Mouse (Mus musculus) lung, postnatal 25 days (tissue): Measurements from ENCODE around the gene Csmd2.

Source experiments
- DNase-seq: peaks from one replicate; pipeline ENCODE4 v3.0.0; 2022; ENCODE audit warnings: low spot score

Csmd2 gene

DNA sequence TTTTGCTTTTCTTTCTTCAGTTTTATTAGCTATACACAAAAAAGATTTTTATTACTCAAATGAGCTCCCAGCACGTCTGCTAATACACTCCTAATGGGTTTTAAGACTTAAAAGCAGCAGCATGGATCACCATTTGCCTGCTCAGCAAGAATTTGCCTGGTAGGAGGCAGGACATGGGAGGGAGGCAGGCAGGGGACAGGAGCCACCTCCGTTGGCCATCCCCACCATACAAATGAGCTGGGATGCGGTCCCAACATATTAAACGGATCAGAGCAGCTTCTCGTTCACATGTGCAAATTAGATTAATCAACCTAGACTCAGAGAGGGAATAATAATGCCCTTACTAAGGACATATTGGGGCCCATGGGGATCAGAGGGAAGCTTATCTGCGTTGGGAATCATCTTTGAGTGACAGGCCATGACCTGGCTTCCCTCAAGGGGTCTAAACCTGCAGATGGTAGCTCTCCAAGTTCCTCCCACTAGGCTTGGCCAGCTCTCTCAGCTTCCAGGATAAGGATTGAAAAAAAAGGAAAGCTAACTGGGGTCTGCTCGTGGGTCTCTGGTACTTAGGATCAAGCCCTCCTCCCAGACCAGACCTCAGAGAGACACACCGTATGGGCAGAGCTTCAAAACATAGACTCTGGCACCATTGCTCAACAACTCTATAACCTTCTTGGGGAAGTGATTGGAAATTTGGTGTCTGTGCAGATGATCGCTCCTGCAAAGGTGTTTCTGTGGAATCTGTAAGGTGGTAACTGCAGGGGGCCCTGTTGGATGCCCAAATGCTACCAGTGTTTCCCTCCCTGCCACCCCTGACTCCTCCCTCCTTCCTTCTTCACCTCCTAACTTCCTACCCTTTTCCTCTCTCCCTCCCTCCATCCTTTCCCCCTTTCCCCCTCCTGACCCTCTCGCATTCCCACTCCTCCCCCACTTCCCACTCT is 153.8 kb downstream of the Csmd2 start:
- DNase-seq: no peak

DNA sequence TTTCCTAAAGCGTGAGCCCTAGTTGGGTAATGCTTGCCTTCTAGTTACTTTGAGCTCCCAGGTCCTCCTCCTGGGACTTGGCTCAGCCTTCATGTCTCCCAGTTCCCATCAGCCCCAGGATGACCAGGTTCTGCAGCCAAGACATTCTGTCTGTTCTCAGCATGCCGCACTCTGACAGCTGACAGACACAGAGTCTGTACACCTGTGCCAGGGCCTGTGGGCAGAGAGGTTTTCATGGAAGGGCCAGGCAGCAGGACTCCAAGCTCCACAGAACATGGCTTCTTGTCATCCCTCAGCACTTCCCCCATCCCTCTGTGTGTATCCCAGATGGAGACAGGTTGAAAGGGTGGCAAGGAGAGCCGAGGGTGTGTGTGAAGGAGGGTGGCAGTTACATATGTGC is 154.6 kb downstream of the Csmd2 start:
- no peak for DNase-seq

DNA sequence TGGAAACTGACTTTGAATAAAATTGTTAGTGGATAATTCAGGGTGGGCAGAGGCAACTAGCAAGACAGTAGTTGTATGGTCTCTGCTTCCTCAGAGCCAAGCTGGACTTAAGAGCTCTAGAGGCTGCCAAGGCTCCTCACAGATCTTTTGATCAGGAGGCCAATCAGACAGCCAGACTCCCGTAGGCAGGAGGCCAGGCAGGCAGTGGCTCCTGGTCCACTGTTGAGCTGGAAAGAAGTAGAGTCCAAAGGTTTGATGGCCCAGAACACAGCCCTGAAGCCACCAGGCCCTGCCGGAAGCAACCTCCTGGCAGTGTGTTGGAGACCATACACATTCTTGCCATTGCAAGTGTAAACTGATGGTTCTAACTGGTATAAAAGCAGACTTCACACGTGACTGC is 155.5 kb downstream of the Csmd2 start:
- DNase-seq: no peak

DNA sequence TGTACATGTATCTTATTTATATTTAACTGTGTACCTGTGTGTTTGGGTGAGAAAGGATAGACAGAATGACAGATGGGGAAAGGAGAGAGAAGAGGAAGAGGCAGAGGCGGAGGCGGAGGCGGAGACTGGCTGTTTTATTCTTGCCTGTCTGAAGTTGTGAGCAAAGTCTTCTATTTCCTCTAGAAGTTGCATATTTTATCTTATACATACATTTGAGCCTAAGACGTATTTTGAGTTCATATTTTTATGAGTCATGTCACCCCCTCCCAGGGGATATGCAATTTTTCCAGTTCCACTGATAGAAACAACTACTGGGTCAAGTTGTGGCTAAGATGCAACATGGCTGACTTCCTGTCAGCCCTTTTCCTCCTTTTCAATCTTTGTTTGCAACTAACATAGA is 161.9 kb downstream of the Csmd2 start:
- no peak for DNase-seq

DNA sequence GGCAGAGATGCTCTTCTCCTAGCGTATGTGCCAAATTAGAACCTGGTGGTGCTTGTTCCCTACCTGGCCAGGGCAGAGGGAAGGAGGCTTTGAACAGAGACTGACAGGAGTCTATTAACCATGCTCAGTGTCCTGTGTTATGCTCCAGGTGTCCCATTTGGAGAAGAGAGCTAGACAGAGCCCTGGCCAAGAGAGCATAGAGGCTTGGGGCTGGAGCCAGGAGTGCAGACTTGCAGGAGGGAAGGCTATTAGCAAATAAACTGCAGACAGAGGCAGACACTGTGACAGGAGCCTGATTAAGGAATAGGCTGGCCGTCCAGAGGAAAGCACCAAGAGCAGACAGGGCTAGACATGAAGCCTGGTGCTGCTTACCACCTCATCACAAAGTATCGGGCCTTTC is 164.4 kb downstream of the Csmd2 start:
- no peak for DNase-seq

DNA sequence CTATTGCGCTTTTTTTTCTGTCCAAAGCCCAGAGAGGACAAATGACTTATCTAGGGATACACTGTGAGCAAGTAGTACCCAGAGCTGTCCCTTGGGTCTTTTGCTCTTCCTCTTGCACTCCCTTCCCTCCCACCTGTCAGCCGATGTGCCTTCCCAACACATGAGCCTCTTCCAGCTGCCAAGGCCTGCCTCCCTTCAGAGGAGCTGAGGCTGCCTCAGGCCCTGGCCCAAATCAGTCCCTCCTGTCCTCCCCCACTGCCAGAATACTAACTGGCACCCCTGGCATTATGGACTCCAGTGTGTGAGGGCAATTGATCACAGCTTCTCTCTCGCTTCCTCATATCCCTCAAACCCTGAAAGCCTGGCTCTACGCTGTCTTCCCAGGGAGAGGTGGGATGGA is 165.5 kb downstream of the Csmd2 start:
- no peak for DNase-seq

DNA sequence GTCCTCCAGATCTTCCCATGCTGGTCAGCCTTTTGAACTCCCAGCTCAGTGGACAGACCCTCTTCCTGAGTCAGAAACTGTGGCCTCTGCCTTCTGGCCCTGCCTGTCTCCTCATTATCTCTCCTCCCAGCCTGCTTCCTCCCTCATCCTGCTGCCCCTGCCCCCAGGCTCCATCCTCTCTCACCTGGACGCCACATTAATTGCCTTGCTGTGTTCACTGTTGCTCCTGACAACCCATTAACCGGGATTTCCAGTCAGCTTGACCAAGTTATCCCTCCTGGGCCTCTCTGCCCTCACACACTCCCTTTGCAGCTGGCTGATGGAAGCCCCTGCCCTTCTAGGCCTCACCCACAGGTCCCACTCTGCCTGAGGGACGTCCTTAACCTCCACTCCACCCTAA is 167.6 kb downstream of the Csmd2 start:
- no peak for DNase-seq

DNA sequence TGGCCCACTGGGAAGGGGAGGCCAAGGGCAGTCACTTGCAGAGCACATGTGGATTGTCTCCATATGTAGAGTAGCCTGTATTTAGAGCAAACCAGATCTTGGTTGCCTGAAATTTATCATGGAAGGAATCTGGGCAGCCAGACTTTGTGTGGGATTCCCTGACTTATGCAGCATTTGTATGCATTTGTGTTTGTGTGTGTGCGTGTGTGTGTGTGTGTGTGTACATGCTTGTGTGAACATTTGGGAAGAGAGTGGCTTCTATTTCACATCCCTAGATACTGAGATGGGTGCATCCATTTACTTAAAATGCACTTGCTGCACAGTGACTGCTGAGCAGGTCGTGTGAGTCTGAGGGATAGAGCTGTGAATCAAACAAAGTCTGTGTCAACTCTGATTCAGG is 173.0 kb downstream of the Csmd2 start:
- DNase-seq: no peak

DNA sequence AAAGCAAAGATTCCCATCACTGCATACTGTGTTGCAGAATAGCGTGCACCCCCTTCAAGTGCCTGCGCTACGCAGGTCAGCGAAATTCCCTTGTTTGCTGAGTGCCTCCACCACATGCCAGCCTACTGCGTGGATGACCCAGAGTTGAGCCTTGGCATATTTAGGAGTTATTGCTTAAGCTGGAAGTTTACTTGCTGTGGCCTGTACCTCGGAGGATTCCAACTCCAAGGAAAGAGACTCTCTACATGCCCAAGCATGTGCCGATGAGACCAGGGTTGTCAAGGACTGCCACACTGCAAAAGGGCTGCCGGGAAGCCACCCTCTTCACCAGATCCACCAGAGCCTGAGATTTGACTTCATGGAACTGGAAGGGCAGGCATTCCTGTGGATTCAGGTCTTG is 182.5 kb downstream of the Csmd2 start:
- DNase-seq: no peak

DNA sequence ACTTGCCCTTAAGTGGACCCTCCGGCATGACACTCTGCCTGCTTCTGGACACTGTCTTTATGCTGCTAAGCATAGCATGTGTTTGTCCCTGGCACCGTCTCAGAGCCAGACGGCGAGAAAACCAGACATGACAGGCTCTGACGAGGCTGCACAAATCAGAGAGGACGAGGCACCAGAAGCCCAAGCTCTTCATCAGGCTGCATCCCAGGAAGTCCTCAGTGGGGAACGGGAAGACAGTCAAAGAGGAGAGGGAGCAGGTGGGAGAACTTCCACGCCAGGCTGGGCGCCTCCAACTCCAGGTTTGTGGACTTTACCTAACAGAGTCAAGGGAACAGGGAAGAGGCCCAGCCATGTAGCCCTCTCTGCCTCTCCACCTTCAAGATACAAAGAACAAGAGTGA is 183.6 kb downstream of the Csmd2 start:
- no peak for DNase-seq

DNA sequence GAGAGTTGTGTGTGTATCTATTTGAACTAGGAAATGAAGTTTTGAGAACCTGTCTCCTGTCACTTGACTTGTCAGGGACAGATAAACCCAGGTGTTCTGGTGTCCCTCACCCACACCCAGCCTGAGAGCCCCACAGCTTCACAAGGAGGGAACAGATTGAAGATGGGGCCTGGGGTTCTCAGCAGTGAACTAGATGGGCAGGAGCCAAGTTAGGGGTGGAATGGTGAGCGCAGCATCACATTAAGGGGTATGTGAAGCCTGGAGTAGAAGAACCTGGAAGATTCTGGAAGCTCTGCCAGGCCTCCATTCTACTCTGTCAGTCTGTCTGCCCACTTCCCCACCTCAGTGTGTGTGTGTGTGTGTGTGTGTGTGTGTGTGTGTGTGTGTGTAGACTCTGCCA is 184.0 kb downstream of the Csmd2 start:
- DNase-seq: no peak

DNA sequence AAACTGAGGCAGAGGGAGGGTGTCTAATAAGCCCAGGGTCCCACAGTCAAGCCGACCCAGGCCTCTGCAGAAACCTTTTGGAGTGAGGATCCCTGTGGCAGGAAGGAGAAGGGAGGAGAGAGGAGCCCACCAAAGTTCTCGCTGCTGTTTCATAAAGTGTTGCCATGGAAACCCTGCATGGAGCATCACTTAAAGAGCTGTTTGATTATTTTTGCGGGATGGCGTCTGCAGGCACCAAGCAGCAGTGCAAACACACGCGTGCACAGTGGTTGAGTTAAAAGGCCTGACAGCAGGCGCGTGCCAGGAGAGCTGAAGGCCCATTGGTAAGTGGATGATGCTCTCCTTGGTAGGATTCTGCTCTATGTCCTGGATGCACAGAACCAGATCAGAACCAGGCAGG is 191.3 kb downstream of the Csmd2 start:
- DNase-seq: no peak

DNA sequence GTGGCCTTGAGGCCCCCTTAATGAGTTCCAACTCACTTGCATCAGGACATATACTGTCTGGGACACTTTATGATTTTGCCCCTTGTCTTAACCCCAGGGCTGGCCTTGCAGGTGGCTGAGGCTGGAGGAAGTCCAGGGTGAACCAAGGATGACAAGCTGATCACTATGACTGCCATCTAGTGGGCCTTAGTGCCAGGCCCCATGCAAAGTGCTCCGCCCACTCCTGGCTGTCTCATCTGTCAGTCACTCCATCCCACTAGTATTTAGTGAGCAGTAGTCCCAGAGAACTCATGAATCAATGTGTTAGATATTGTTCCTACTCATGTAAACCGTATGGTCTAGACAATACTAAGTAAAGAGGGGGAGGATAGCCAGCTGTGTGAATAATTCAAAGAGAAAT is 191.9 kb downstream of the Csmd2 start:
- no peak for DNase-seq

DNA sequence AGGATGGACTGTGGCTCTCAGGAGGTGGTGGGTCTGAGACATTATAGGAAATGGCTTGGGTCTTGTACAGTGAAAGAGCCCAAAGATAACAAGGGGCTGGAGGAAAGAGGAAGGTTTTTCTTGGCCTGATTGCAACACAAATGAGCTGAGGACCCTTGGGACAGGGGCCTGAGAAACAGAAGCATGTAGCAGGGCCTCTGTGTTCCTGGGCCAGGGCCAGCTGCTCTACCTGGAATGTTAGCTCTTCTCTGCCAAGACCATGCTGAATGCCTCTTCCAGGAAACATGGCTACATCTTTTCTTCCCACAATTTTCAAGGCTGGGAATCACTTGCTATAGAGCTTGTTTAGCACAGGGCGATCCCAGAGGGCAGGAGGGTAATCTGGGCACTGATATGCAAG is 197.1 kb downstream of the Csmd2 start:
- DNase-seq: no peak

DNA sequence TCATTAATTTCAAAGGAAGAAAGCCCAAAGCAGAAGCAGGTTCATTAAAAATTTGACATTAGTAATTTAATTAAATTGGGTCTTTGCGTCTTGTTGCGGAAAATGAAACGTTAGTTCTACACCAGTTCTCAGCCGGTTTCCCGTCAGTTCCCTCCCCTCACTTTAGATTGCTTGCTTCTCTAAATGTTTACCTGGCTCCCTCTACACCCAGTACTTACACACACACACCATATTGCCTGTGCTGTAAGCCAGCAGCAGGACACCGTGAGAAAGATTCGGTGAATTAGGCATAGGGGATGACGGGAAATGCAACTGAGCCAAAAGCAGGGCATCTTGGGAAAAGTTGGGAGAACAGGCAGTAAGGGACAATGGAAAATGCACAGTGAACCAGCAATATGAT is 206.8 kb downstream of the Csmd2 start:
- DNase-seq: no peak

DNA sequence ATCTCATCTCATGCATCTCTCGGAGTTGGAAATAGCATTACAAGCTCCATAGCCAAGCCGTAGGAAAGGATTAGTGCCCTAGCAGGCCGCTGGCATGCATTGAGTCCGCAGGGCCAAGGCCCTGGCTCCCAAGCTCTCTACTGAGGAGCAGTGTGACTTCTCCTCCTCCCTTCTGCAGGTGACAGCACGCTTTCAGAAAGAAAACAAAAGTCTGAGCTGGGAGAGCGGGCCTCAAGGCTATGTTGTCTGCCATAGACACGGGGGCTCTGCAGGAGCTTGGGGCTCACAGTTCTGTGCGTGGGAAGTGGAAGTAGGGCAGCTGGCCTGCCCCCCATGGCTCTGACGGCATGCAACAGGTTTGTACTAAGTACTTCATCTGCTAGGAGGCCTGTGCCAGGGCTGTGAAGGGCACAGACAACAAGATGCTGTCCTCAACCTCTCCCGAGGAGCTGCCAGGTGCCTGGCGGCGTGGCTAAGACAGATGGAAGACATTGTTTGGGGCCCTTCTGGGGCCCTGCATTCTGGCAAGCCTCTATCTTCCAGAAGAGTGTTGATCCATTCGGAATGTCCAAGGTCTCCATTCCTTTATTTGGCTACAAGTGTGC is 230.4 kb downstream of the Csmd2 start:
- no peak for DNase-seq

DNA sequence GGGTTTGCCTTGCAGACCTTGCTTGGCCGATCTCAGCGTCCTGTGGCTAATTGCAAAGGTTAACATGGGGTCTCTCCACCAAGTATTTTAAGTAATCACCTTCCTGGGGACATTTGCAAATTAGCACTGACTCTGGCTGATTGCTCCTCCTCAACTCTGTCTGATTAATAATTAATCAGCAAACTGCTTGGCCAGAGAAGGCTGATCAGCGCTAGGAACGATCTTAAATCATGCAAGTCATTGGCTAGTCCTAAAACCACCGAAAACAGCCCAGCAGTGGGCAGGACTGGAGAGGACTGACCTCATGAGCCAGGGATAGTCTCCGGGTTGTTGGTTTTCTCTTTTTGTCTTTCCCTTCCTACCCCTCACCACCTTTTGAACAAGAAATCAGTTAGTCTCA is 236.8 kb downstream of the Csmd2 start:
- DNase-seq: no peak

DNA sequence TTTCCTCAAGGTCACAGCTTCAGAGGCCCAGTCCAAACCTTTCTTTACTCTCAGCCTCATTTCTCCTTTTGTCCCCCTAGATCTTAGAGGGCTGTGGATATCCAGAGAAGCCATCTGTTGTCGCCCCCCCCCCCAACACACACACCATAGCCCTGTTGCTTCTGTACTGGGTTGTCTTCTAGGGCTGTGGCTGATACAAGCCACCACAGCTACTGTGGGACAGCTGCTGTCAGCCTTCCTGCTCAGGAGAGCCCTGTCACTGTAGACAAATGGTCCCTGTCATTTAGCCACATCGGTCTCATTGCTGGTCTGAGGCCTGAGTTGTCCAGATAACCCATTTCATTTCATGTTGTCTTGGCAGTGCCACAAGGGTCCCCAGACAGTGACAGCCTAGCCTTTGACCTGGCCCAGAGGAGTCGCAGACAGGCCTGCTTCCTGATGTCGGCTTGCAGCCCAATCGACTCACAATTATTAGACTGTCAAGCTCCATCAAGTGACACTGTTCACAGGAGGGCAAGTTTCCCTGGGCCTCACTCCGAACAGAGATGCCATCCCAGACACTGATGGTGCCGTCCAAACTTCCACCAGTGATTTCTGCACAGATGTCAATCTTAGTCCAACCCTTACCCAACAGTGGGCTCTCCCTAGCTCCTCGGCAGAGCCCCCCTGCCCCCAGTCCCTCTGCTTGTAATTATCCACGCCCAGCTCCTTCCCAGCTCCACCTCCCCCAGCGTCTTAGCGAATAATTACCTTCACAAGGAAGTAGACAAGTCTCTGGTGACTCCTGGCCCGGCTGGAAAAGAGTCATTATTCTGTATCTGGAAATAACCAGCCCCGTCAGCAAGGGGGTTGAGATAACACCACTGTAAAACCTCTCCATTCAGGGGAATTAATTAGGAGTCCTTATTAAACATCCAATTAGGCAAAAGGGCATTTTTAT is 240.0 kb downstream of the Csmd2 start:
- no peak for DNase-seq

DNA sequence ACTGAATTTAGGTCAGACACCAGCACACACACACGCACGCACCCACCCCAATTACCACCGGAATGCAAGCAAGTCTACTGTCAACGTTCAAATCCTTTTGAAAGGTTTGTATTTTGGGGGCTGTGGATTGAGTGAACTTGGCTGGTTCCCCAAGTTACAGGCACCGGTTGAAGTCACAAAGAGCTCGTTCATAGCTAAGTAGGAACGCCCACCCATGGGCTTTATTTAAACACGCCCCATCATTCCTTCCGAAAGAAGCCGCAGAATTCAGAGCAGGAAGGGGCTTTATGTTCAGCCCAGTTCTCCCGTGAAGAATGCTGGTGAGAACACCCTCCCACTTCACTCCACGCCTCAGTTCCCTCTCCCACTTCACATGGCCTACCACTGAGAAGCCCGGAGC is 245.8 kb downstream of the Csmd2 start:
- no peak for DNase-seq

DNA sequence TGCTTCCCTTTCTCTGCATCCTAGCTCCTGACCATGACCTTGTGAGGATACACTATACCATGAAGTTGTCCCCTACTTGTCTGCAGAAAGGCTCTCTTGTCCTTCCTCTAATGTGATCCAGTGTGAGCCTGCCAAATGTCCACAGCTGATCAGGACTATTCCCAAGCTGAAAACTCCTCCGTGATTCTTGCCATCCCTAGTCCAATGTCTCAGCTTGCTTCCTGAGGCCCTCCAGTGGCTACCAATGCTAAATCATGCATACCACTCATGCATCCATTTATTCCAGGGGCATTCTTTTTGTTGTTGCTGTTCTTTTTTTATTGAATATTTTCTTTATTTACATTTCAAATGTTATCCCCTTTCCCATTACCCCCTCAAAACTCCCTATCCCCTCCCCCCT is 251.5 kb downstream of the Csmd2 start:
- no peak for DNase-seq

DNA sequence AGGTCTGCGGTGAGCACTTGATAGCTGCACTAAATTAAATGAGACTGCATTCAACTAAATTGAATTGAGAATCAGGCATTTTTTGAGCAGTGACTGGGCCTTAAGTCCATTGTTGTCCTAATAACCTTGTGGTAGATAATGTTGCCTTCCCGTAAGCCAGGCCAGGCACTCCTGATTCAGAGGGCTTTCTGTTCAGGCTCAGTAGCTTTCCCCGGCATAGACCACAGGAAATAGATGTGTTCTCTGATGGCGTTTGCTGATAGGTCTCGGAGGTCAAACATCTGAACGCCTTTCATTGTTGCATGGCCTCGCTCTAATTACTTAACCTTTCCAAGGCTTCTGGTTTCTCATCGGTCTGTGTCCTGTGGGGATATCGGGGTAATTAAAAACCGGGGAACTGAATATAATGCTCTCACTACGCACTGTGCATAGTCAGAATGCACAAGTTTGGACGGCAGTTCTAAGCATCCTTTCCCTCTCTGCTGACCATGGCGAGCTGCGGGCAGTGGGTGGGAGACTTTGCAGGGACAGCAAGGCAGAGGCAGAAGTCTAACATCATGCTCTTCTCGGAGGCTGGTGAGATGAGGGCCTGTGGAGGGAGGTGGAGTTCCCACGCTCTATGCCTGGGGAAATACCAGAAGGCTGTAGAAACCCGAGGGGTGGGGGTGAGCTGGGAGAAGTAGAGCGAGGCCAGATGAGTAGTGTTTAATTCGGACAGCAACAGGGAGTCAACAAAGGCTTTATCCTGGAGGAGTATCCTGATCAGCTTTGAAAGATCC is 253.6 kb downstream of the Csmd2 start:
- no peak for DNase-seq

DNA sequence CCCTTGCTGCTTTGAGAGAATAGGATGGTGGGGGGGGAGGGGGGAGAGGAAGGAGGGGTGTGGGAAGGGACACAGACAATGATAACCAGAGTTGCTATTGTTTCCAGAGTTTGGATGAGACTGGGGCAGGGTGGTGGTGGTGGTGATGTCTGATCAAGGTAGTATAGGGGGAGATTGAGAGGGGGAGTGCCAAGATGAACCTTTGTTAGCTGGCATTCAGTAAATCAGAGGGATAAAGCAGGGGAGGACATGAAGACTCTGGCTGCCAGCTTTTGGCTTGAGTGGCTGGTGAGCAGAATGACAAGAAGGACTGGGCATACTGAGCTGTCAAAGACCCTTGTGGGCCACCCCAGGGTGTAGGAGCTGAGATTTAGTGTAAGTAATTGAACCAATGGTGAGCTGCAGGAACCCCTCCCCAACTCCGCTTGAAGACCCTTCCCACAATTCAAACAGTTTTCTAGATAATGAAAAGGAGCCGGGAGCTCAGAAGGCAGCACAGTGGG is 254.2 kb downstream of the Csmd2 start:
- DNase-seq: no peak
